Mouse (Mus musculus) cerebral cortex, adult 2 months (tissue): ENCODE results near the gene Dync2h1.

Source experiments
- whole genome bisulfite sequencing: fragments of 180-500 bp; shearing (Covaris S2); methylation state at CpG from one replicate; pipeline ENCODE4 v1.1.7; 2018; 5-methylcytosine and 5-hydroxymethylcytosine counted together

Gene Dync2h1

DNA sequence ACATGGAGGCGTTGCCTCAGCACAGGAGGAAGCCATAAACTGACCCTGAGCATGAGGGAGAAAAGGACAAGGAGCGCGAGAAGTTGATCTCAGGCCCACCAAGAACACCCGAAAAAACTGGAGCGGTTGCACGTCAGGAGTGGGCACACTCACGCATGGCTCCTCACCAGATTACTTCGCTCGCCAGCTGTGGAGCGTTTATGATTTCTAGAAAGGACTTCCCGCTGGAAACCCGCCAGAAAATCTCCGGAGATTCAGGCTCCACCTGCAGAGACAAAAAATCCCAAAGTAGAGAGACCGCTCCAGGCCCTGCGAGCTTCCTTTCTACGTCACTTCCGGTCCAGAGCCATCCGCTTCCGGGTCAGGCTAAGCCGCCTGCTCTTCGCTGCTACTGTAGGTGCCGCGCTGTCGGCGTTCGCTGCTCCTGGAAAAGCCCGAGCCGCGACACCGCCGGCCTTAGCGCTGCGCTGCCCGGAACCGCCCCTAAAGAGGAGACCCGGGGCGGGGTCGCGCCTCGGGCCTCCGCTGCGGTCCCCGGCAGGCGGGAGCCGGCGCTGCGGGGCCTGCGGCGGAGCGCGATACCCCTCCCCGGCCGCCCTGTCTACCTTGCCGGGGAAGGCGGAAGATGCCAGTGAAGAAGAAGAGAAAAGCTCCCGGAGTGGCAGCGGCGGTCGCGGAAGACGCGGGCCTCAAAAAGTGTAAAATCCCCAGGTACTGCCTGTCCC lies at the start of gene Dync2h1, which contains the start of gene Dcun1d5:
Gene Dync2h1, minus strand, starts transcription at position 275 of the 725 bp plus-strand sequence.
Gene Dcun1d5, plus strand, starts transcription at position 349 of the 725 bp plus-strand sequence.
- under 1% methylated on average over 62 of the region's 62 CpGs for WGBS

DNA sequence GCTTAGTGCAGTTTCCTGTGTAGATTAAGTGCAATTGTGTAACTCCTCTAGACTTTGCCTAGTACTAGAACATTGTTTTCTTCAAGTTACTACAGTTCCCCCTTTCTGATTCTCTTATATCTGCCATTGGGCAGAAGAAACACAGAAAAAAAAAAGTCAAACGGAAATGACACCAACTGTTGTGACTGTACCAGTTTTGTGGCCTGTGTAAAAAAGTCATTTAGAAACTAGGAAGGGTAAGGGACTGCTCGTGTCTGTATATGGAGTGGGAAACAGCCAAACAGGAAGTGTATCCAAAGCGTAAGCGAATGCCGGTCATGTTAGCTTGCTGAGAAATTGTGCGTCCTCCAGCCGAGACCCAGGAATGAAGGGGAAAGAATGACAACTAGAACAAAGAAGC lies 37.2 kb upstream of the Dync2h1 start:
- 77% methylated on average over 7 of the region's 7 CpGs for WGBS

DNA sequence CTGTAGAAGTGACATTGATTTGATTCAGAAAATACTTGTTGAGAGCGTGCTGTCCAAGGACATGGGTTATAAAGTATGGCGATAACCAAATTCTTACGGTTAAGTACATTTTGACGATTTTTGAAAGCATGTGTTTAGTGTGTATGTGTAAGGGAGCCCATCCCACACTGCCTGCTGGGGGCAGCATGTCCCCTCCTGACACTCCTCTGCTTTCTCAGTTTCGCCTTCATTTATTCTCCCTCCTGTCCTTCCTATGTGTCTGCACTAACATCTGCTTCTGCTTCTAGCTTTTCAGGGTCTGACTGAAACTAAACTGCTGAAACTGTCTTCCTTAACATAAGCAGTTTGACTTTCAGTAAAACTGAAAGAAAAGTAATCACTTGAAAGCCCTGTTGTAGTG lies 36.8 kb upstream of the Dync2h1 start:
- 76% methylated on average over 5 of the region's 5 CpGs for WGBS

- 22% methylated on average over 2 of the region's 2 CpGs for WGBS
These were observed 32.0 kb upstream of the Dync2h1 start for GRCm38 (mm10) chr9:7216240-7216639.

GRCm38 (mm10) chr9:7190694-7191093 lies 6.4 kb upstream of the Dync2h1 start:
- WGBS = 99% methylated on average over 3 of the region's 3 CpGs

DNA sequence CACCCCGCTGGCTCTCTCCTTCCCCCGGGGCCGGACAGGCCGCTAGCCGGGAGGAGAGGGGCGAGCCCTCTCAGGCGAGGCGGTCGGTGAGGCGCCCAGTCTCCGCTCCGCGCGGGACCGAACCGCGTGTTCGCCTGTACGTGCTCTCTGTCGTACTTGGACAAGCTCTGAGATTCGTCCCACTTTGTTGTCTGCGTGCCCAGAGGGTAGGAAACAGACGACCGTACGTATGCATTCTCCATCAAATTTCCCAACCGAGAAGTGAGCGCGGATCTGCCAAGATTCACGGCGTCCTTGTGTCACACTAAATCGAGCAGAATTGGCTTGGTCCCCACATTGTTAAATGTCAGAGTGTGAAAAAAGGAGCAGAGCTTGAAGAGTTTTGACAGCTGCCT lies 648 bp upstream of the Dync2h1 start:
- under 1% methylated on average over 30 of the region's 31 CpGs for WGBS

GRCm38 (mm10) chr9:7176618-7177610 lies 7.3 kb downstream of the Dync2h1 start:
- 10% methylated on average over 41 of the region's 41 CpGs for WGBS

GRCm38 (mm10) chr9:7173756-7174155 lies 10.5 kb downstream of the Dync2h1 start:
- 89% methylated on average over 1 of the region's 1 CpGs for WGBS

GRCm38 (mm10) chr9:7167339-7167998 lies 16.8 kb downstream of the Dync2h1 start:
- WGBS = 88% methylated on average over 6 of the region's 6 CpGs

DNA sequence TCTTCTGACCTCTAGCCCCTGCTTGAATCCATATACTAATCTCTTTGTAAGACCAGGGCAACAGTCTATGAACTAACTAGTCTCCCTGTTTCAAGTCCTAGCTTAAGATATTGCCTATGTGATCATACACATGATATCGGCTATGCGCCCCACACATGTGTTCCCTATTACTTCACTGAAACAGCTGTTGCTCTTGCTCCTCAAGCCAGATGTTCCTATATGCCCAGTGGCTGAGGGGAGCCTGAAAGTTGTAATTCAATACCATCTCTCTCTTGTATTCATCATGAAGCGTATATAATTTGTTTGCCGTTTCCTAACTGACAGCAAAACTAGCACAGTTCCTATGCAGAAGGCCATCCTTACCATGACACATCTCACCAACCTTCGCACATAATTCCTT lies 23.6 kb downstream of the Dync2h1 start:
- WGBS = 91% methylated on average over 5 of the region's 5 CpGs

DNA sequence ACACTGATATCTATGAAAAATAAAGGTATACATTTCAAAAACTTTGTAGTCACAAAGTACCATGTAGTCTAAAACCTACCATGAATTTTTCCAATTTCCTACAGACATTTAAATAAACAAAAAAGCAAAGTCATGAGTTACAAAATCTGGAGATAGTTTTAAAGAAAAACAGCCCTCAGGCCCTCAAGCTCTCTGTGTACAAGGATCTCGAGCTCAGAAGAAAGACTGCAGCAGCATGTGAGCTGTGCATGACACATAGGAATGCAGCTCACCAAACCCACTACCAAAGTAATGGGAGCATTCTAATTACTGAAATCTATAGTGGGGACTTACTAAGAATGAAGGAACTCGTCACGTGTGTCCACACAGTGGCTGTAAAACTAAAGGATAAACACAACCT lies 24.5 kb downstream of the Dync2h1 start:
- WGBS = 84% methylated on average over 3 of the region's 3 CpGs

DNA sequence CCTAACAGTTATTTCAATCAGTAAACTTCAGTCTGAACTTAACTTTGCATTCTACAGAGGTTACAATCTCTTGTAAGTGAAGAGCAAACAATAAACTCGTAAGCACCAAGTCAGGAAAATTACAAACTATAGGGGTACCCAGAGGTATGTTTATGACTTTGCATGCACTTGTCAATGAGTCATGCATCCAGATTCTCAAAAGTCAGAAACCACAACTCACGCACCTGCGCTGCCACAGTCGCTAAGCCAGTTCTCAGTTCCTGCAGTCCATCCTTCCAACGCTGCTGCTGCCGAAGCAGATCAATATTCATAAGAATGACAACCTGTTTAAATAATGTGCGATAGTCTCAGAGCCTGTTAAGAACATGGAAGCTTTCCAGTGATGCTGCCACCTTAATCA lies 25.6 kb downstream of the Dync2h1 start:
- 95% methylated on average over 7 of the region's 7 CpGs for WGBS

- 92% methylated on average over 2 of the region's 2 CpGs for WGBS
These were observed 29.9 kb downstream of the Dync2h1 start for GRCm38 (mm10) chr9:7154391-7154790.

GRCm38 (mm10) chr9:7122863-7123262 lies 61.4 kb downstream of the Dync2h1 start:
- WGBS = 95% methylated on average over 2 of the region's 2 CpGs

- 53% methylated on average over 1 of the region's 1 CpGs for WGBS
These were observed 74.1 kb downstream of the Dync2h1 start for GRCm38 (mm10) chr9:7110166-7110565.

- 90% methylated on average over 2 of the region's 2 CpGs for WGBS
These were observed 109.6 kb downstream of the Dync2h1 start for GRCm38 (mm10) chr9:7074625-7075024.

DNA sequence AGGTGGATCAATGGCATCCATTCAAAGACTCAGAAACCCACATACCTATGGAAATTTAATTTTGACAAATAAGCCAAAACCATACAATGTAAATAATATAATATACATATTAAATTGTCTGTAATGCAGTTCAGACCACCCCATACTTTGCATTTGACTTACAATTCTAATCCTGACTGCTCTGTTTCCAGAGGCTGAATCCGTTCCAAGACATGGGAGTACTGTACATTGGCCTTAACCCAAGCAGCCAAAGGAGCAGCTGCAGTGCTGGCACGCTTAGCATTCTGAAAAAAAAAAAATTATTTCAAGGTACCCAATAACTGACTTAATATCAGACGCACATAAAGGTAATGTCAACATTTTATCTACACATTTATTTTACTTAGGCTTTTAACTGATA lies 113.4 kb downstream of the Dync2h1 start:
- WGBS = 77% methylated on average over 3 of the region's 3 CpGs

- WGBS = 67% methylated on average over 3 of the region's 3 CpGs
These were observed 133.7 kb downstream of the Dync2h1 start for GRCm38 (mm10) chr9:7050588-7050987.

- whole genome bisulfite sequencing = 83% methylated on average over 5 of the region's 5 CpGs
These were observed 141.5 kb downstream of the Dync2h1 start for GRCm38 (mm10) chr9:7042635-7043273.

GRCm38 (mm10) chr9:7041231-7041630 lies 143.0 kb downstream of the Dync2h1 start:
- 78% methylated on average over 5 of the region's 5 CpGs for WGBS

DNA sequence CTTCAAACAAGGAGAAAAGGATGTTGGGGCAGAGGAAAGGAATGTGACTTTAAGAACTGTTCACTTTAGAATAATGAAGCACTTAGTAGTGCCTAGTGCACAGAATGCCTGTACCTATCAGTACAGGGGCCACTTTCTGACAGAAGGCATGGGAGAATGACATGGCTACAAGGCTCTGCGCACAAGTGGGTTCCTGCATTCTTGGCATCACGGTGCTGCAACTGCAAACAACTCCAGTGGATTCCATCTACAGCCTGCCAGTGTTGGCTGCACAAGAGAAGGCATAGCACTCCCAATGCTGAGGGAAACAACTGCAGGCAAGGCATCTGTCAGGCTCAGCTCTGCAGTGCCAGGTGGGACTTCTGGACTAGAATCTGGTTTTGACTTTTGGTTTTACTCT lies 151.7 kb downstream of the Dync2h1 start:
- WGBS = 97% methylated on average over 2 of the region's 2 CpGs

DNA sequence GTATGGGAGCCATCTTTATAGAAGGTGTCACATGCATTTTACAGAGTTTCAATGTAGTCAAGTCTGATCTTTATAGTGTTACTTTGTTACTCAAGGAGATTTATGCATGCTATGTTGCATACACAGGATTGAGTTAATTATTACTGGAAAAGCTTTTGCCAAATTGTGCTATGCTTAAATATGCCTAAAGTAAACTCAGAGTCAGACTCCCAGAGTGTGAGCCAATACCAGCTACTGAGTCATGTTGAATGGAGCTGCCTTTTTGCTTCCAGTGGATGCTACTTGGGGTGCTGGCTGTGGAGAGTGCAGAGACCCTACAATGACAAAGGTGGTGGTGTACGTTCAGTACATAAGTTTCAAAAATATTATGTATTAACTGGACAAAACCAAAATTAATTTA lies 169.5 kb downstream of the Dync2h1 start:
- WGBS = 91% methylated on average over 1 of the region's 1 CpGs
